Mouse (Mus musculus): ENCODE measurements around the gene Rsph10b. TPM values are rescaled to one million over a fixed set of nuclear protein-coding genes. Genes with fewer than 3 reads are reported as not detected.

Rsph10b gene
- polyA plus RNA-seq, 1 experiment from 2014 or later: 1.9 TPM

DNA sequence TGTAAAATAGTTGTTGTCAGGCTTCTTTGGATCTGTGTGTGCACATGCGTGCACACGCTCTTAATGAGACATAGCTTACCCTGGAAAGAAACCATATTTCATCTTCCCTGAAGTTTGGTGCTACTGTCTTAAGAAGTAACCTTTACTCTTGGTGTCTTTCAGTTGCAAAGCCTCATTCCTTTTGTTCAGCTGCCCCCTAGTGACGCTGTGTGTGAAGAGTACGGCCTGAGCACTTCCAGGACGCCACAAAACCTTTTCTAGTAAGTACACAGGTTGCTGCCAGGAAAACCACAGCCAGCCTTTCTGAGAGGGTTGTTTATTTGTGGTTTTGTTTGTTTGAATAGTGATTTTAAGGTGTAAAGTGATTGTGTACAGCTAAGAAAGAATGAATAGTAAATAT is 15.4 kb upstream of the Rsph10b start:
- Histone ChIP-seq H3K4me1 (no peaks in the 10 kb centered on the region), H3K9ac (no peak overlapping the region), H3K36me3 (peaks cover 50% of the 10 kb centered on the region), H3K27ac (no peak overlapping the region), H3K9me3 (no peaks in the 10 kb centered on the region), H3K4me3 (no peak overlapping the region), H3K4me2 (replicated peaks) (no peak overlapping the region), H3K27me3 (replicated peaks) (no peaks in the 10 kb centered on the region)
- no peak for ATAC-seq (ENCODE audit: low FRiP score, low read depth)
- WGBS: 55% methylated on average over 5 of the region's 5 CpGs

DNA sequence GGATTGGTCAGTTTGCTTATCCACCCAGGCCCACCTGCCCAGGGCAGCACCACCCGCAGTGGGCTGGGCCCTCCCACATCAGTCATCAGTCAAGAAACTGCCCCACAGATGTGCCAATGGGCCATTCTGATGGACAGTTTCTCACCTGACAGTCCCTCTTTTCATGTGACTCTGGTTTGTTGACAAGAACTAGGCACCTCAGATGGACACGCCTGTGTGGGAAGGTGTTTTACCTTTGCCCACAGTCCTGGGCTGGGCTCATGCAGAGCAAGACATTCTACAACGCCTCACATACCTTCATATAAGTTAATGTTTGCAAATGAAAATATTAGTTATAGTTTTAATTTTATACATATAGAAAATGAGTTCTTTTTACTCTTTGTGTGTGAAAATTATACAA is 14.7 kb upstream of the Rsph10b start:
- no peak overlapping the region for H3K4me2 ChIP-seq (replicated peaks)
- peaks cover 54% of the 10 kb centered on the region for H3K36me3 ChIP-seq
- H3K4me1 ChIP-seq: no peaks in the 10 kb centered on the region
- H3K9me3 ChIP-seq: no peaks in the 10 kb centered on the region
- H3K4me3 ChIP-seq: no peak overlapping the region
- H3K27me3 ChIP-seq (replicated peaks): no peaks in the 10 kb centered on the region
- no peak overlapping the region for H3K9ac ChIP-seq
- no peak for ATAC-seq (ENCODE audit: low FRiP score, low read depth)
- 92% methylated on average over 3 of the region's 3 CpGs for WGBS
- no peak overlapping the region for H3K27ac ChIP-seq

DNA sequence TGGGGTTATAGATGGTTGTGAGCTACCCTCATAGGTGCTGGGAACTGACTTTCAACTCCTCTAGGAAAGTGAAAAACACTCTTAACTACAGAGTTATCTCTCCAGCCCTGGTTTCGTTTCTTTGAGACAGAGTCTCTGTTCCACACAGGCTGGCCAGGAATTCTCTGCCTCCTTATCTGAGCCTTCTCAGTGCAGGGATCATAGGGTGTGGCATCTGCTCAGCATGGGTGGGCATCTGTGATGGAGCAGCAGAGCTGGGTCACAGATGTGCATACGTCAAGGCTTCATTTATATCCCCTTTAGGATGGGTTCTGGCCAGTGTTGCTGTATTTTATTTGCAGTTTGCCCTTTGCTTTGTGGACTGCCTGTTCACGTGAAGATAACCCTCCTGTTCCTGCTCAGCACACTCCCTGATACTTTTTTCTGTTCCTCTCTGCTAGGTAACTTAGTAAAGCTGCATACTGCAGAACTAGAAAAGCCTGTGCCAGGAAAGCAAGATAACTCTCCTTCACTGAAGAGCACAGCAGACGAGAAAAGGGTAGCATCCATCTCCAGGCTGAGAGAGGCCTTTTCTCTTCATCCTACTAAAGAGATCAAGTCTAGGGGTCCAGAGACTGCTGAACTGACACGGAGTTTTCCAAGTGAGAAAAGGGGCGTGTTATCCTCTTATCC is 7.9 kb upstream of the Rsph10b start:
- no peaks in the 10 kb centered on the region for H3K4me1 ChIP-seq
- H3K9me3 ChIP-seq: no peaks in the 10 kb centered on the region
- no peak overlapping the region for H3K4me3 ChIP-seq
- WGBS: 89% methylated on average over 6 of the region's 6 CpGs
- H3K27ac ChIP-seq: no peak overlapping the region
- H3K36me3 ChIP-seq: peaks cover 68% of the 10 kb centered on the region
- H3K27me3 ChIP-seq (replicated peaks): no peaks in the 10 kb centered on the region
- H3K9ac ChIP-seq: no peak overlapping the region
- no peak for ATAC-seq (ENCODE audit: low FRiP score, low read depth)
- H3K4me2 ChIP-seq (replicated peaks): no peak overlapping the region

DNA sequence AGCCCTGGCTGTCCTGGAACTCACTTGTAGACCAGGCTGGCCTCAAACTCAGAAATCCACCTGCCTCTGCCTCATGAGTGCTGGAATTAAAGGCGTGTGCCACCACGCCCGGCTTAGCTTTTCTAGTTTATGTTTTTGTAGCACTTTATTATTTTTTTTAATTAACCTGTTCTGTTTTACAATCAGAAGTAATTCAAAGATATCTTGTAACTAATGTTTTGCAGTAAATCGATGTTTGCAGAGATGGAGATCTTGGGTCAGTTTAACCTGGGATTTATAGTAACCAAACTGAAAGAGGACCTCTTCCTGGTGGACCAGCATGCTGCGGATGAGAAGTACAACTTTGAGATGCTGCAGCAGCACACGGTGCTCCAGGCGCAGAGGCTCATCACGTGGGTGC is 5.0 kb upstream of the Rsph10b start, which contains the start of gene Gm42421:
Gene Gm42421 (plus strand): TSS at position 301 of the 400 bp plus-strand sequence.
- no peak within 1 kb of the TSS for H3K4me3 ChIP-seq
- H3K27me3 ChIP-seq (replicated peaks): no peaks in the 10 kb centered on the region
- peaks cover 77% of the 10 kb centered on the region for H3K36me3 ChIP-seq
- no peaks in the 10 kb centered on the region for H3K9me3 ChIP-seq
- 97% methylated on average over 8 of the region's 8 CpGs for WGBS
- H3K9ac ChIP-seq: no peak within 1 kb of the TSS
- no peak within 1 kb of the TSS for H3K27ac ChIP-seq
- no peaks in the 10 kb centered on the region for H3K4me1 ChIP-seq
- ATAC-seq (ENCODE audit: low FRiP score, low read depth): no peak
- H3K4me2 ChIP-seq (replicated peaks): no peak within 1 kb of the TSS

DNA sequence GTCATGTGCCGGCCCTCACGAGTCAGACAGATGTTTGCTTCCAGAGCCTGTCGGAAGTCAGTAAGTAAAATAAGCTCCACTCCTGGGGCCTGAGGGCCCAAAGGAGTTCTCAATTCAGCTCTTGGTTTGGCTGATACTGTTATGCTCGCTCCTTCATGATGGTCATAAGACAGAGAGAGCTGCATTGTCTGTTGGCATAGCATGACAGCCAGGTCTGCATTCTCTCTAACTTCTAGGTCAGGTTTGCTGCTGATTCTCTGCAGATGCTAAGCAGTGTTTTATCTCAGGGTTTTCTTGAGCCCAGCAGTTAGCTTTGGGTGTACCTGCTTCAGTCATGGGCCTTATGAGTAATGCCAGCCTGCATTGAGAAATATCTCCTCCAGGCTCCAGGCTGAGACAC is 3.5 kb upstream of the Rsph10b start:
- Histone ChIP-seq H3K36me3 (peaks cover 67% of the 10 kb centered on the region), H3K9ac (no peak overlapping the region), H3K27me3 (replicated peaks) (no peaks in the 10 kb centered on the region), H3K4me1 (no peaks in the 10 kb centered on the region), H3K4me2 (replicated peaks) (no peak overlapping the region), H3K9me3 (no peaks in the 10 kb centered on the region), H3K27ac (no peak overlapping the region), H3K4me3 (no peak overlapping the region)
- no peak for ATAC-seq (ENCODE audit: low FRiP score, low read depth)
- WGBS: 95% methylated on average over 4 of the region's 4 CpGs

DNA sequence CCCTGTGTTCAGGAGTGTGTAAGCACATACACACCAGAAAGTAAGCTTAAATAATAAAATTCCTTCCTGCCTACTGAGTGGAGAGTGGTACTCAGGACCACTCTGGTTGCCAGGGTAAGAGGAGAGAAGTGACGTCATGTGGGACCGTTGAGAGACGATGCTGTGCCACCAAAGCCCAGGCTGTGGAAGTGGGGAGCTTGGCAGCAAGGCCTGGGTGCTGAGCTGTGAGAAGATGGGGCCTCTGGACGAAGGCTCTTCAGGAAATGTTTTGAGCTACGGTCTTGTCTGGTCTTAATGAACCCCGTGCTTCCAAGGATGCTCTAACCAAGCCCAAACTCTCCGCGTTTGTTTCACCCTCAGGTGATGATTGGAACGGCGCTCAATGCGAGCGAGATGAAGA is 2.2 kb upstream of the Rsph10b start:
- peaks cover 56% of the 10 kb centered on the region for H3K36me3 ChIP-seq

DNA sequence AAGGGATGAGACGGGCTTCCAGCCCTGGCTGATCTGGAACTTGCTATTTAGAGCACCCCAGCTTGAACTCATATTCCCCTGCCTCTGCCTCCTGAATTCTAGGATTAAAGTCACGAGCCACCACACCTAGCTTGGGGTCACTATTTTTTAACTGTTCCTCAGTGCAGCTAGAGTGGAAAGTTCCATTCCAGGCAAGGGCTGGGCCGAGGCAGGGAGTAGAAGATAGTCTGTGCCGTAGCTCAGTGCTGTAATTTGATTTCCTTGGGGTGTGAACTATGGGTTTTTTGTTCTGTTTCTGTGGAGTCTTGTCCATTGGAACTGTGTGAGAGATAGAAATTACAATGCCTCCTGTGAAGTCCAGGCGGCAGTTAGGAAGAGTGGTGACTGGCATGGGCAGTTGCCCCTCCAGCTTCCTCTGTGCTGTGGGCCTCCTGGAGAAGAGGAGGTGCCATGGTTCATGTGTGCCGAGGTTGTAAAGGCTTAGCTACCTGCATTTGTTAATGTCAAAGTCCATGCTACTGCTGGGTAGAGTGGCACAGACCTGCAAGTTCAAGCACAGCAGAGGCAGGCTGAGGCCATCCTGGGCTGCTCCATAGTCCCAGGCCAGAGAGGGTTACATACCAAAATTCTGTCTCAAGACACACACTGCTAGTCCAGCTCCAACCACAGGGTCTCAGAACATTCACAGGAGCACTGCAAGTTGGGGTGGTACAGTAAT is 813 bp upstream of the Rsph10b start:
- Histone ChIP-seq H3K36me3 (peaks cover 43% of the 10 kb centered on the region), H3K27ac (no peak overlapping the region), H3K9ac (no peak overlapping the region), H3K27me3 (replicated peaks) (no peaks in the 10 kb centered on the region), H3K4me1 (no peaks in the 10 kb centered on the region), H3K9me3 (no peaks in the 10 kb centered on the region), H3K4me3 (no peak overlapping the region), H3K4me2 (replicated peaks) (no peak overlapping the region)
- 86% methylated on average over 6 of the region's 6 CpGs for WGBS
- ATAC-seq (ENCODE audit: low FRiP score, low read depth): no peak

More for the DNA sequence above, 2.2 kb upstream of the Rsph10b start:
- Histone ChIP-seq H3K4me3 (no peak overlapping the region), H3K9me3 (no peaks in the 10 kb centered on the region), H3K4me1 (no peaks in the 10 kb centered on the region), H3K4me2 (replicated peaks) (no peak overlapping the region), H3K9ac (no peak overlapping the region), H3K27ac (no peak overlapping the region), H3K27me3 (replicated peaks) (no peaks in the 10 kb centered on the region)
- no peak for ATAC-seq (ENCODE audit: low FRiP score, low read depth)
- WGBS: 96% methylated on average over 12 of the region's 12 CpGs

DNA sequence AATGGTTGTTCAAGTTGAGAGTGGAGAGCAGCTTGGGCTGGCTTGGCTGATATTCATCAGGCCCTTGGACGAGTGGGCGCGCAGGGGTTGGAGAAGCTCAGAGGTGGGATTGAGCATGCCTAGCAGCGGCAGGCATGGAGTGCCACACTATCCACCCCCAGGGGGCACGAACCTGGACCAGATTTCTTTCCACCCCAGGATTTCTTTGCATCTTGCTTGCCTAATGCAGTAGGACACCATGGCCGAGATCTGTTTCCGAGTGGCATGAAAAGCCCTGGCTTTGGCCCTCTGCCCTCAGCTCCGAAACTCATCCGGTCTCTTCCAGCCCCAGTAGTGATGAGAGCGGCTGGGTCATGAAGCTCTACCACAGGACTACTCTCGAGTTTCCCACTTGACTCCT is 579 bp downstream of the Rsph10b start:
- Histone ChIP-seq H3K27me3 (replicated peaks) (no peaks in the 10 kb centered on the region), H3K27ac (no peak overlapping the region), H3K9ac (no peak overlapping the region), H3K9me3 (no peaks in the 10 kb centered on the region), H3K4me3 (no peak overlapping the region), H3K36me3 (peaks cover 36% of the 10 kb centered on the region), H3K4me1 (no peaks in the 10 kb centered on the region), H3K4me2 (replicated peaks) (no peak overlapping the region)
- ATAC-seq (ENCODE audit: low FRiP score, low read depth): no peak
- 90% methylated on average over 11 of the region's 11 CpGs for WGBS

DNA sequence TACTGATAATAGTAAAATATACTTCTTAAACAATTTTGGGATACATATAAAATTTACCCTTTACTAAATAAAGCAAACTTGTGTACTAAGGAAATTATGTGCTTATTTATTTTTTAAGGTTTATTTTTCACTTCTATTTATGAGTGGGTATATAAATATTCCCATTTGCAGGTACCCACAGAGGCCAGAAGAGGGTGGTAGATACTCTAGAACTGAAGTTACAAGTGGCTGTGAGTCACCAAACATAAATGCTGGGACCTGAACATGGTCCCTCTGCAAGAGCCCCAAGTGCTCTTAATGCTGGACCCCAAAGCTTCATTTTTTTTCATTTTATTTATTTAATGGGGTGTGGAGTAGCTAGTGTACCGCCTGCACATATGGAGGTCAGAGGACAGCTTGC is 1.0 kb downstream of the Rsph10b start:
- H3K36me3 ChIP-seq: peaks cover 32% of the 10 kb centered on the region
- H3K27ac ChIP-seq: no peak overlapping the region
- no peak overlapping the region for H3K4me2 ChIP-seq (replicated peaks)
- no peak for ATAC-seq (ENCODE audit: low FRiP score, low read depth)
- no peak overlapping the region for H3K4me3 ChIP-seq
- no peaks in the 10 kb centered on the region for H3K4me1 ChIP-seq
- no peaks in the 10 kb centered on the region for H3K9me3 ChIP-seq
- H3K9ac ChIP-seq: no peak overlapping the region
- 82% methylated on average over 1 of the region's 1 CpGs for WGBS
- no peaks in the 10 kb centered on the region for H3K27me3 ChIP-seq (replicated peaks)

DNA sequence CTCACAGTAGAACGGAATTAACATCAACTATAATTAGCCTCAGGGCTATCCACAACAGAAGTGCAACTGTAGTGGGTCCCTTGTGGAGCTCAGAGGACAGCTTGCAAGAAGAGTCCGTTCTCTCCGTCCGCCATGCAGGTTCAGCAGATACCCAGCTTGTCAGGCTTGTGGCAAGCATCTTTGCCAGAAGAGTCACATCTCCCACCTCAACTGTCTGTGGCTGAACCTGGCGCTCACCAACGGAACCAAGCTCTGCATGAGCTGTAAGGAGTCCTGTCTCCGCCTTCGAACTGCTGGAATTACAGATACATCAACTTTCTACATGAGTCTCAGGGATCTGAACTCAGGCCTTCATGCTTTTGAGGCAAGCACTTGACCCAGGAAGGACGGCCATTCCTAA is 3.3 kb downstream of the Rsph10b start:
- H3K4me1 ChIP-seq: no peaks in the 10 kb centered on the region
- H3K27ac ChIP-seq: no peak overlapping the region
- no peaks in the 10 kb centered on the region for H3K9me3 ChIP-seq
- no peak overlapping the region for H3K9ac ChIP-seq
- peaks cover 12% of the 10 kb centered on the region; the same call in 1 of the 2 replicates for H3K36me3 ChIP-seq
- no peaks in the 10 kb centered on the region for H3K27me3 ChIP-seq (replicated peaks)
- no peak overlapping the region for H3K4me2 ChIP-seq (replicated peaks)
- 90% methylated on average over 9 of the region's 9 CpGs for WGBS
- H3K4me3 ChIP-seq: no peak overlapping the region
- ATAC-seq (ENCODE audit: low FRiP score, low read depth): no peak

DNA sequence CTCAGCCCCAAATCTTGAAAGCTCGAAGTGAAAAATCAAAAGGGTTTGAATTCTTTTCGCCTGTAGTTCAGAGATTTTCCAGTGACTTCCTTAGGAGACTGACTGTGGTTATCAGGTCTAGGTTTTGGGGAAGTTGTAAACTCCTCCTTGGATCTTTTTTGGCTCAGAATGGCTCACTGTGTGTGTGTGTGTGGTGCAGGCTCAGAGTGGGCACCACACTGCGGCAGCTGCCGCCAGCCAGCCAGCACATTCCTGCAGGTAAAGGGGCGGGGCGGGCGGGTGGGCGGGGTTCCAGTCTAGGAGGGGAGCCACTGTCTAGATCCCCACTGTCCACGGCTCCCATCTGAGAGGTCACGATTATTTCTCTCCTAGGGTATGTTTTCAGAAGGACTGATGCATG is 8.8 kb downstream of the Rsph10b start:
- H3K4me1 ChIP-seq: no peaks in the 10 kb centered on the region
- no peak overlapping the region for H3K4me2 ChIP-seq (replicated peaks)
- H3K36me3 ChIP-seq: no peaks in the 10 kb centered on the region
- H3K27ac ChIP-seq: no peak overlapping the region
- H3K4me3 ChIP-seq: no peak overlapping the region
- H3K27me3 ChIP-seq (replicated peaks): no peaks in the 10 kb centered on the region
- H3K9ac ChIP-seq: no peak overlapping the region
- 18% methylated on average over 10 of the region's 10 CpGs for WGBS
- peaks cover 3% of the 10 kb centered on the region; the same call in 1 of the 2 replicates for H3K9me3 ChIP-seq
- ATAC-seq (ENCODE audit: low FRiP score, low read depth): no peak

DNA sequence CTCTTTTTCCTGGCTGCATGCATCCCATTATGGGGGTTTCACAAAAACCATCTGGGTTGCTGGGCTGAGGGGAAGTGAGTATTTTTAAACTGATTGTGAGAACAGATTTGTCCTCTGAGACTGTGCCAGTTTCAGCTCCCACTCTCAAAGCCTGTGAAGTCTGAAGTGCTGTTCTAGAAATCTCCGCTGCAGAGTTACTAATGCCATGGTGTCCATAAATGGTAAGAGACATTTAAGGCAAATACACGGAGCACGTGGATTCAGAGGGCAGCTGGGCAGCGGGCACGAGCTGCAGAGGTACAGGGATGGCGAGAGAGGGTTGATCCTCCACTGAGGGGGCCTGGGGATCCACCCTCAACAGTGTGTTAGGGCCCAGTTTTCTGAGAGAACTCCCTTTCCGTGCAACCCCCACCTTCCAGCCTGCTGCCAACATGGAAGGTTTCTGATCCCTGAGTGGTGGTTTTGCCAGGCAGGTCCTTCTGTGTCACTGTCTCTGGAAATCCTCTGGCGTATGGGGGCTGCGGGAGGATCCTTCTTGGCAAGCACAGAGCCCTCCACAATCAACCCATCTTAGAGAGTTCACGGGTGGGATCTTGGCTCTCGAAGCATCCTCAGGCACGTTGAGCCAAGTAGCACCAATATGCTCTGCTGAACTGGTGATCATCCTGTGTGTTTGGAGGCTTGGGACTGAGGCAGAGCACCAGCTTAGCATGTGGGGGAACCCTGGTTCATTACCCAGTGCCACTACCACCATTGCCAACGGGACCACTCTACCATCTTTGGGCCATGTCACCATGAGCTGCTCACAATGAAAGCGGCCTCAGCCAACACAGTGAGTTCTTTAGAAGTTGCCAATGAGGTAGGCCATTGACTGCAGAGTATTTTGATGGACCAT is 10.6 kb downstream of the Rsph10b start:
- Histone ChIP-seq H3K4me2 (replicated peaks) (no peak overlapping the region), H3K4me1 (no peaks in the 10 kb centered on the region), H3K27ac (no peak overlapping the region), H3K9me3 (peaks cover 3% of the 10 kb centered on the region; the same call in 1 of the 2 replicates), H3K36me3 (no peaks in the 10 kb centered on the region), H3K4me3 (no peak overlapping the region), H3K9ac (no peak overlapping the region), H3K27me3 (replicated peaks) (no peaks in the 10 kb centered on the region)
- WGBS: 91% methylated on average over 14 of the region's 14 CpGs
- ATAC-seq (ENCODE audit: low FRiP score, low read depth): no peak

Data from neural tube, embryonic 12.5 days (tissue).